Mouse (Mus musculus) regulatory T cell (primary cell): ENCODE results near the gene Cort.
"Not testable (repeated sequence)": the region's sequence is repeated elsewhere in the genome, so short reads cannot be mapped to it uniquely, and the experiment has no call there.

Experiments used
- in situ Hi-C: fragments of 300-600 bp; cut with MboI, MseI; formaldehyde crosslinking; loops from one replicate; pipeline ENCODE4 v1.15.1; 2025; ENCODE audit warnings: high pct_unique_total_duplicates

The Cort gene

DNA sequence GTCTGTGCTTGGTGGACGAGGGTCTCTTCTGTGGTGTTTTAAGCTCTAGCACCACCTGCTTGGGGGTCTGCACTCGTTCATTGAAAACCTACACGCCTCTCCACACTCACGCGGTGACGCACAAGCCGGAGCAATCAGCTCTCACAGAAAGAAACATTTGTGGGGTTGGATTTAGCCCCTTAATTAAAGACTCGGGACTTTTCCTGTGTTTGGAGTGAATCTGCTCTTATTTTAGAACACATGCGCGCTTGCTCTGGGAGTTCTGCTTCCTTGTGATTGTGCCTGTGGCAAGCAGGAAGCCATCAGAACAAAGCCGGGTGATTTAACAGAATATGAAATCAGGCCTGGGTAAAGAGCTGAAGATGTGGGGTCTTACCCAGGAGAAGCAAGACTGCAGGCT, at the start of gene Cort:
Gene Cort, minus strand, starts transcription at position 101 of the 400 bp plus-strand sequence.
- in situ Hi-C loops = no loop called here

DNA sequence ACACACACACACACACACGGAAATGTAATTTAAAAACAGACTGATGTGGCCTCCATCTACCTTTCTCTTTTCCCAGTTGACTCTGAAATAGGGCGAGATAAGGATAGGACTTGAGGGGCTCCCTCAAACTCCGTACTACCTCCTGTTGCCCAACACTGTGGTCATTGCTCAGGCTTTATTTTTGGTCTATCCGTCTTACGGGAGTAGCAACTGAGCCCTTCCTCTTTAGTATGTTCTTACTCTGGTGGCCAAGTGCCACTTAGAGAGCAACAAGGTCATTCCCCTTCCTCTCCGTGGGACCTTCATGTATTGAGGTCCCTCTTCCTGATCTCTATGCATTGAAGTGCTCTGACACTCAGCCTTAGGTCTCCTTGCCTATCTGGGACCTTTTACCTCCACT, 47.1 kb upstream of the Cort start:
- in situ Hi-C loops = no loop called here

DNA sequence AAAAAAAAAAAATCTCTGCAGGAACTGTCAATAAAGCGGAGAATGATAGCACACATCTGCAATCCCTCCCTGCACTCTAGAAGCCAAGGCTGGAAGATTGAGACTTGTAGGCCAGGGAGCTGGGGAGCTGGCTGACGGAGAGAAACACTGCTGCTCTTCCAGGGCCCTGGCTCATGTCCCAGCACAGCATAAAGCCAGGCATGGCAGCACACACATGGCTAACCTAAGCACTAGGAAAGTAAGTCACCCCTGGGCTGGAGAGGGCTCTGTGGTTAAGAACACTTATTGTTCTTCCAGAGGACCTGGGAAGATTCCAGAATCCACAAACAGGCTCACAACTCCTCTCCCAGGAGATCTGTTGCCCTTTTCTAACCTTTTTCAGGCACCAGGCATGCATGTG, 46.1 kb upstream of the Cort start:
- in situ Hi-C loops = no loop called here

DNA sequence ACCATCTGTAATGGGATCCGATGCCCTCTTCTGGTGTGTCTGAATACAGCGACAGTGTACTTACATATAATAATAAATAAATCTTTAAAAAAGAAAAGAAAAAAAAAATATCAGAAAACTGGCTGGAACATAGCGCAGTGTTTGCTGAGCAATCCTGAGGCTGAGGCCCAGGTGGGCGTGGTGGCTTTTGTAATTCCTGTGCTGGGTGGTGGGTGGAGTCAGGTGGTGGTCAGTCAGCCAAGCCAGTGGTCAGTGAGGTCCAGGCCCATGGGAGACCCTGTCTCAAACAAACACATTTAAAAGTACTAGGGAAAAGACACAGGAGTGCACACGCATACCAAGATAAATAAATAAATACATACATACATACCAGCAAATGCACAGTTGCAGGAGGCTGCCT, 45.5 kb upstream of the Cort start:
- in situ Hi-C loops = no loop called here

DNA sequence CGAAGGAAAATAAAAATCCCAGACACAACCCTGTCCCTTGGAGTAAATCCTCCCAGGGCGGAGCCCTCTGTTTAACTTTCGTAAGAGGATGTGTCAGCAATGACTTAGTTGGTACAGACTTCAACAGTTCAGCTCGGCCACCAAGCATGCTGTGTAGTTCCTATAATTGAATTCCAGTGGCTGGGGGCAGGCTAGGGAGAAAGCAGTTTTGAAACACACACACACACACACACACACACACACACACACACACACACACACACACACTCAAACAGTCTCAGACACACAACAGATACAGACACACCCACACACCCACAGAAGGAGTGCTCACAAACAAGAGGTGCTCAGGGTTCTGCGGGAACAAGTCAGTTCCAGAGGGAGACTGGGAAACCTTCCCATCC, 45.0 kb upstream of the Cort start:
- in situ Hi-C loops = no loop called here

DNA sequence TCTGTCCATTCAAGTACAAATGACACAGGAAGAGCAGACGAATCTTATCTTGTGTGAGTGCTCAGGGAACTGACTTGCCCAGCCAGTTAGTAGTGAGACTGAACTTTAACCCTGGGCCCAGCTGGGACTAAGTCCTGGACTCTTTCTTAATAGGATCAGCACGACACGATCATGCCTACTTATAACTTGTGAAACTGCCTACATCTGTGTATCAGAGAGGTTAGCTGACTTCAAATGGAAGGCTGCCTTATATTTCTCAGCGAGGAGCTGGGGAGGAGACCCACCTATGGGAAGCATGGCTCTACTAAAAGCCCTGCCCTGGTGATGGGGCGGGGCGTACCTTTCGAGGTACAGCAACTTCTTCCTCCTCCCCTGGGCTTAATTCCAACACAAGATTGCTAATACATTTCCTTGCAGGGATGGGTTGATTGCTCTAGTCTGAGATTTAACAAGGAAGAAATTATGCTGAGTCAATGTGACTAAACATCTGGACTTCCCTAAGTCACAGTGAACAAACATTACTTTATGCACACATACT, 43.9 kb upstream of the Cort start:
- in situ Hi-C loops = no loop called here

DNA sequence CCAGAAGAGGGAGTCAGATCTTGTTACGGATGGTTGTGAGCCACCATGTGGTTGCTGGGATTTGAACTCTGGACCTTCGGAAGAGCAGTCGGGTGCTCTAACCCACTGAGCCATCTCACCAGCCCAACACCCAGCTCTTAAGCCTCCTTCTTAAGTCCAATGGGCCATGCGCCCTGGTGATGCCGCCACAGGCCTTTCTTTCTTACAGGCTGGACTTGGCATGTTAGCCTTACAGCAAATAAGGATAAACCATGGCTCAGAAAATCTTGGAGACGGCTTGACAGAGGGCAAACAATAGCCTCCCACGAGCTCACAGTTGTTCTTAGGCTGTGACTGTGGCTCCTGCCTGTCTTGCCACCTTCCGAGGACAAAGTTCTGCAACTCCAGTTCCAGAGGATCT, 43.4 kb upstream of the Cort start:
- in situ Hi-C loops = not testable (repeated sequence)

DNA sequence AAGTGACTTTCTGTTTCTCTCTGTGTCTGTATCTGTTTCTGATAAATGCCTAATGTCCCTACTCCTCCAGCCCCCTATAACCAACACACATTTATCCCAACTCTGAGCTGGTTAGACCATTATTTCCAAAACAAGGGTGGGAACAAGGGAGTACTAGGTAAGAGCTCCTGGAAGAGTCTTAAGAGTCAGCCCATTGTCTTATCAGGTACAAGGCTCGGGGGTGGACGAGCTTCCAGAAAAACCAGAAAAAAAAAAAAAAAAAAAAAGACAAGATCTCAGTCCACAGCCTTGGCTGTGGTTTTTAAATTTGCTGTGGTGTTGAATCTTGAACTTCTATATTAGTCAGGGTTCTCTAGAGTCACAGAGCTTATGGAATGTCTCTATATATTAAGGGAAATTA, 41.5 kb upstream of the Cort start:
- in situ Hi-C loops = no loop called here

DNA sequence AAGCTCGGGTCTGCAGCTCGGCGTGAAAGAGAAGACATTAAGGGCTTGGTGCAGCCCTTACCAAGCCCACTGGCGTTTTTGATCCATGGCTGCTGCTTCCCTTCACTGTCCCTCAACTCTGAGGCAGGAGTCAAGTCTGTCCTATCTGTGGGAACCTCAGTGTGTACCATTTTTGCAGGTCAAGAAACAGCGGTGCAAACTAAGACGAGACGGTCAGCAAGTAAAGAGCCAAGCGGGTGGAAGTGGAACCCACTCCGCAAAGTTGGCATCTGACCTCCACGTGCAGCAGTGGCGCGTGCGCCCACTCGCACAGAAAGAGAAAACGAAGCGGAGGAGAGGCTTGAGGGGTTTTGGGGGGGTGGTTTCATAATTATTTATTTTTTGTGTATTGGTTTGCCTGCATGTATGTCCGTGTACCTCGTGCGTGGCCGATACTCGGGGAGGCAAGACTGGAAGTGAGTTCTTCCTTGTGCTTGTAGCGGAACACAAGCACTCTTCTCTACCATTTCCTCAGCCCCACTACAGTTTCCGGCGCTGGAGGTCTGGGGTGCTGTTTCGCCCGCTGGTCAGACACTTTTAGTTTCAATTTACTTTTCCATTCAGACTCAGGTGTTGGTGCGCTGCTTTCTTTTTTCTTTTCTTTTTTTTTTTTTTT, 40.5 kb upstream of the Cort start:
- in situ Hi-C loops = no loop called here

DNA sequence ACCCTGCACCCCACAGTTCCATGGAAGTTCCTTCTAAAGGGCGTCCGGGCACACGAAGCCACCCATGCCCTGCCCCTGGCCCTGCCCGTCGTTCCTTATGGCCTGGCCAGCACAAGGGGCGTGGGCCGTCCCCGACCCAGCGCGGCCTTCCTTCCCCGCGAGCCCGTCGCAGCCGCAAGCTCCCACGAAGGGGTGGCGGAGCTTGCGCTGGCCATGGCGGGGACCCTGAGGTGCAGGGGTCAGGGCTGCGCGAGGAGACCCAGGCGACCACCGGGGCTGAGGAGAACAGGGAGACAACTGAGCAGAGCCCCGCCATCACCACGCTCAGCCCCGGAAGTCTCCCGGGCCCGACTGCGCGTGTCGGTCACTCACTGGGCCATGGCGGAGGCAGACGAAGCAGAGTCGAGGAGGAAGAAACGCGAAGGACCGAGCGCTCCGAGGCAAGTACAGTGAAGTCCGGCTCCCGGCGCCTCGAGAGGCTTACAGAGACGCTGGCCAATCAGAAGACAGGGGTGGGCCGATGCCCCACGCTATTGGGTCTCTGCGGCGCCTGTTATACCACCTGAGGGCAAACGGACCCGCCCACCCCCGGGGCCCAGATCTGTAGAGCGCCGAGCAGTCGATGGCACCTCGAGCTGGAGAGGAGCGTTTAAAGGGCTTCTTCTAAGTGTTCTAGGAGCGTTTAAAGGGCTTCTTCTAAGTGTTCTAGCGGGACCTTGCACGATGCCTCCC, 39.8 kb upstream of the Cort start, which contains the start of gene Pgd:
Gene Pgd, minus strand, starts transcription at position 557 of the 732 bp plus-strand sequence.
- in situ Hi-C loops = no loop called here

DNA sequence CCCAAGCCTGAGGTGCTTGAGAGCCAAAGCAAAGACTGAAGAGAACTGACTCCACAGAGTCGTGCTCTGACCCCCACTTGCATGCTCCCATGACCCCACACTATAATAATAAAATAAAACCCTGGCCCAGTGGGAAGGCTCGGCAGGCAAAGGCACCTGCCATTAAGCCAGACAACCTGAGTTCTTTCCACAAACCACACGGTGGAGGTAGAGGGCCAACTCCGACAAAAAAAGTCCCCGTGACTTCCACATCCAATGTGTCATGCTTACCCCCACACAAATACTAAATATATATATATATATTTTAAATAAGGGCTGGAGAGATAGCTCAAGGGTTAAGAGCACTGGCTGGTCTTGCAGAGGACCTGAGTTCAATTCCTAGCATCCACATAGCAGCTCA, 37.6 kb upstream of the Cort start:
- in situ Hi-C loops = no loop called here

DNA sequence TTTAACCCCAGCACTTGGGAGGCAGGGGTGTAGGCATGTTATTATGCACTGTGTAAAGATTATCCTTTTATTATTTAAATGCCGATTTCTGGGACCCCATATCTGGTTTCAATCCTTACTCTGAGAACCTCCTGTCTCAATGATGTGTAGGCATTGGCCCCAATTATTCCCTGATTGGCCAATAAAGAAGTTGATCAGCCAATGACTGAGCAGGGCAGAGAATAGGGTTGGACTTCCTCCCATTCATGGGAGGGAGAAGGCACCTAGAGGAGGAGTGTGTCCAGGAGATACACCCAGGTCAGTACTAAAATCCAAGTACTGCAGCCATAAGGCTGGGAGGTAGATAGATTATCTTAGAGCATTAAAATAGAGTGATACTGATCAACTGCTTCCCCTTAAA, 36.6 kb upstream of the Cort start:
- in situ Hi-C loops = no loop called here

DNA sequence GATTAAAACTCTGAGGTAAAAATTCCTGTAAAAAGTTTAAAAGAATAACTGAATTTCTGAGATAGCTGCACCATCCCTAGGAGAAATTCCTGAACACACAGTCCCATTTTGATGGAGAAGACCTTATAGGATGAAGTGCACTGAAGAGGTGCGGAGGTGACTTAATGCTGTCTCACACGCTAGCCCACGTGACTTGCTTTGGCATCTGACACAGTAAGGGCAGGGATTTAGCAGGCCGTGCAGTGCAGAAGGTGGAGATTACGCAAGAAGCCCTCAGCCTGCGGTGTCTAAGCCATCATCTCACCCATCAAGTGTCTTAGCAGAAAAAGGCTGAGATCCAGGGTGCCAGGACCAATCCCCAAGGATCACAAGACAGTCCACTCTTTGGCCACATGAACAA, 34.6 kb upstream of the Cort start:
- in situ Hi-C loops = no loop called here

DNA sequence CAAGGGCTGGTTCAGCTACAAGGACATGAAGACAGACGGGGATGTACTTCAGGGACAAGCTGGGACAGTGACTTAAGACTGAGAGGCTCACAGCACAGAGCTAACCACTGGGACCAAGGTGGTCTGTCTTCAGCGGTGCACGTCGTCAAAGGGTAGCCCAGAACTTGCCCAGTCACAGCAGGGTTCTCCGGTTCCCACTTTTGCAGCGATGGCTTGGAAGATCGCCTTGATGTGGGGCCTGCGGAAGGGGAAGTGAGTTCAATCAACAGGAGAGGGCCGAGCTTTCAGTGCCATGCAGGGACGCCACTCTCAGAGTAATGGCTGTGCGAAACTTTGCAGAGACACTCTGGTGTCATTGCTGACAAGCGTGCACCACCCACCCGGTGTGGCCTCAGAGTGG, 33.3 kb upstream of the Cort start:
- in situ Hi-C loops = no loop called here

DNA sequence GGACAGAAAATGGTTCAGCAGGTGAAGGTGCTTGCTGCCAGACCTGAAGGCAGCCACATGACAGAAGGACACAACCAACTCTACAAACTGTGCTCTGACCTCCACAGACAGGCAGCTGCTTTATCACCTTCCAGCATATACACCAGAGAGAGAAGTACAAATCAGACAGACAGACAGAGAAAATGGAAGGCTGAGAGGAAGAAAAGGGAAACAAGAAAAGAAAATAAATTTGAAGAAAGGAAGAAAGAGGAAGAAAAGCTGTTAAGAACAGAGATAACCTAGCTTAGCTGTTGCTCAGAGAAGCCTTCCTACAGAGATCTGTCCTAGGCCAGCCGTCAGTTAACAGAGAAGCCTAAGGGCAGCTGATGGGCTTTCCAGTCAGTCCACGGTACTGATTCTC, 32.6 kb upstream of the Cort start:
- in situ Hi-C loops = no loop called here

DNA sequence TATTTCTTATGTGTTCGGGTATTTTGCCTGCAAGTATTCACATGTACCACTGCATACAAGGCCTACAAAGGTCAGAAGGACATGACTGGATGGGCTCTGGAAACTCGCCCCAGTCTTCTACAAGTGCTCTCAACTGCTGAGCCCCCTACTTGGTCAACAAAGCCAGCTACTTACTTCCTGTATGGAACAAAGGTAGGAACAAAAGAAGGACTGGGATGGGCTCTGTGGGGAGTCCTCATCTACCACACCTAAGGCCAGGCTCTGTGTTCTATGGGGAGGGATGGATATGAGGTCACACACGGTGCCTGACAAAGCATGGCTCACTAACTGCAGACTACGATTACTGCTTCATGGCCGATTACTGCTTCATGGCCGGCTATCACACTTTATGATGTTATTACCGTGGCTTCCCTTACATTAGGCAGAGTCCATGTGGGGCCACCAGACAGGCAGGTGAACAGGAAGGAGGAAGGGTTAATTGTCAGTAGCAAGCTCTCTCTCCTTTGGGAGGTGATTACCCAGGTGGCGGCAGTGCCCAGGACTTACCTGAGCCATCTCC, 30.9 kb upstream of the Cort start:
- in situ Hi-C loops = no loop called here

DNA sequence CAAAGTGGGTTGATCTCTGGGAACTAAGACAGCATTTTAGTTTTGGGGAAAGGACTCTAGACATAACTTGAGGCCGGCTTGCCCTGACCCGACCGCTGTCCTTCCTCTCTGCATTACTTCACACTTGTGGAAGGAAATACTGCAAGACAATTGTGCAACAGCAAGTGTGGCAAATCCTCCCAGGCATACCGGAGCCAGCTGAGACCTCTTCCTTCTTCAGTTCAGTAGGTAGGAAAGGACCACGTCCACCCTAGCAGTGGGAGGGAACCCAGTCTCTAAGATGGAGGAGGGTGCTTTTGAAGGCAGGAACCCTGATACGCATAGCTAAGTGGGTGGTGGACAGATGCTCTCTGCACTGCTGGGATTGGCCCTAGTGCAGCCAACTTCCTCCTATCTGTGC, 29.1 kb upstream of the Cort start:
- in situ Hi-C loops = no loop called here

DNA sequence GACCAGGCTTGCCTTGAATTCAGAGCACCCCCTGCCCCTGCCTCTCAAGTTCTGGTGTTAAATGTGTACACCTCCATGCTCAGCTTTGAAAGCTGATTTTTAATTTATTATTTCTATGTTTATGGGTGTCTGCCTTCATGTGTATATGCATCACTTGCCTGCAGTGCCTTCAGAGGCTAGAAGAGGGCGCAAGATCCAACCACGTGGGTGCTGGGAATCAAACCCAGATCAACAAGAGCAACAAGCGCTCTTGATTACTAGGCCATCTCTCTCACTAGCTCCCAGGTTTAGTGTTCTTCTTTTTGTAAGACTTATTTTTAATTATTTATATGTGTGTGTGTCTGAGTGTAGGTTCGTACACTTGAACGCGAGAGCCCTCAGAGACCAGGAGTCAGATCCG, 28.3 kb upstream of the Cort start:
- in situ Hi-C loops = no loop called here

DNA sequence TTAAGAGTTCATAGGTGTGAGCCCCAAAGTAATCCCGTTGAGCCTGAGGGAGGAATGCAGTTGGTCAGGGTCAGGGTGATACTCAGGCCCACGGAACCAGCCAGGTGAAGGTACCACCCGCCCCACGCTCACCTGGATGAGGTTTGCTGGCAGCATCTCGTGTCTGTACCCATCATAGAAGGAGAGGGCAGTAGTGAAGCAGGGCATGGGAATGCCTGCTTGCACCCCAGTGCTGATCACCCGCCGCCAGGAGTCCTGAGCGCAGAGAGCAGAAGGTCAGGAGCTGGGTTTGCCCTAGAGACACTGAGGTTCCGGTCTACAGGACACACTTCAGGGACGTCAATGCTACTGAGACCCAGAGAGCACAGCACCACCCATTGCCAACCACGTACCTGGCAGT, 24.2 kb upstream of the Cort start:
- in situ Hi-C loops = no loop called here

DNA sequence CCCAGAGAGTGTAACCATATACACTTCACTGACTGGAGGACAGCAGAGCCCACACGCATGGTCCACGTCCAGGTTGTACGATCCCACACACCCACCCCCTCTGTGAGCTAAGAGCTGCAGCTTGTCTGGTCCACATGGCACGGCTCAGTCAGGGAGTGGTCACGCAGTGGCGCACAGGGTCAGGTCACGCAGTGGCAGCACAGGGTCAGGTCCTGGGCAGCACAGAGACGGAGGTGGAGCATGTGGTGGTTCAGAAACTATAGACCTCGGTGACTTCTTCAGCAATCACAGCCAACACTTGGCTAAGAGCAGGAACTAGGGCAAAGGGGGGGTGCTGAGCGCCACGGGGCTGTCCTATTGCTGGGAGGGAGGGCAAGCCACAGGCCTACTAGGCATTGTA, 23.7 kb upstream of the Cort start:
- in situ Hi-C loops = no loop called here

DNA sequence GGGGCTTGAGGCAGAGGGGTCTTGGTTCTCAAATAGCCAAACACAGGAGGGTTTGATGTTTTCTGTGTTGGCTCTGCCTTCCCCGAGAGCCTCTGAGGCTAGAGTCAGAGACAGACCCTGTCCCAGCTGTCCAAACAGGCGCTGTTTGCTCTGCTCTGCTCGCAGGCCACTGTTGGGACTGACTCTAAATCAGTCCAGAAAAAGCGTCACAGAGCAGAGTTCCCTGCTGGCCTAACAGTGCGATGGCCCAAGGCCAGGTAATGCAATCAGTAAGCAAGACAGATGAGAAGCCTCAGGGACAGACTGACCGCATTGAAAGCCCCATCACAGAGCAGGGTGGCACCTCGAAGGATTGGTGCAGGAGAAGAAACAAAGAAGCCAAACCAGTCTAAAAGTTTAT, 23.0 kb upstream of the Cort start:
- in situ Hi-C loops = no loop called here

DNA sequence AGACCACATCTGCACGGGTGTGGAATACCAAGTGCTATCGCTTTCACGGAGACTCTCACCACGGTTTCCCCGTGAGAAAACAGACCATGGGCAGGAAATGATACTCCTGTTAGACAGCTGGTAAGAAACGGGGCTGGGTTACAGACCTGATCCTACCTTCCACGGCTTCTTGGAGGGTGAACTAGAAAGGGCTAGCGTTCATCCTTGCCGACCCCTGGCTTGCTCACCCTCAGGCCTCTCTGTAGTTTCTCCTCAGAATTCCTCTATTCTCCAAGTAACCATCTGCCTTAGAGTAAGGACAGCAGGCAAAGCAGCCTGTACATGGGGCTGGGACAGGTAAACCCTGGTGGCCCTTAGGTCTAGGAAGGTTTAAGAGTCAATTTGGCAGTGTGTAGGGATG, 22.6 kb upstream of the Cort start:
- in situ Hi-C loops = no loop called here

DNA sequence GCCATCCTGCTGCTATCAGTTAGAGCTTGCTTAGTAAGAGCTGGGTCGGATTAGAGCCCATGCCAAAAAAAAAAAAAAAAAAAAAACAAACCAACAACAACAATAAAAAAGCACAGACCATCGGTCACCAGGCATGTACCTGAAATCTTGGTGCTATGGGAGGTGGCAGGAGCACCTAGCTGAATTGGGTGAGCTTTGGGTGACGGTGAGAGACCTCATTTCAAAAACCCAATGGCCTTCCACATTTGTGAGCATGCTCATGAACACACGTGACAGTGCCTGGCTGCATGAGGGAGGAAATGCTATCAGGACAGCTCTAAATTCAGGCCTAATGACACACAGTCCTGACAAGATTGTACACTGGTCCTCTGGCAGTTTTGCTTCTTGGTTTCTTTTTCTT, 21.5 kb upstream of the Cort start:
- in situ Hi-C loops = no loop called here
